Mouse (Mus musculus): ENCODE data around the gene Cd300ld4.
"Not testable (repeated sequence)": the region's sequence is repeated elsewhere in the genome, so short reads cannot be mapped to it uniquely, and the experiment has no call there.

Cd300ld4 gene

GRCm38 (mm10) chr11:115026912-115027311, at the start of gene Cd300ld4:
Gene Cd300ld4 (minus strand): TSS chr11:115027012.
- DNase-seq (ENCODE audit: low read depth in 2 of 2, low spot score in 2 of 2) = not testable (repeated sequence)

DNA sequence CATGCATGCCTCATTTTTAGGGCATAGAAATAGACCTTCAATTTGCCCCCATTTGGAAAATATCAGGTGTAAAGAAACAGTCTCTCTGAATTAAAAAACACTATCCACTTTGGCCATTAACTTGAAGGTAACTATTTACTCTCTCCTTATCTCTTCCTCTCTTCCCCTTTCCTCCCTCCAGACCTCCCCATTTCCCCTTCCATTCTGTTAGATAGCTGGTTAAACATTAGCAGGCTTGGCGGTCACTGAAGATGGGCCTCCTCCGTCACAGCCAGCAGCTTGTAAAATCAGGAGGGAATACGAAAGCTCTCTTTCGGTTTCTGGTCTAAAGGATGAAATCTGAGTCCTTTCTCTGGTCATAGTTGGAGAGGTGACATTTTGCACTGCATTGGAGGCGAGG, 49.0 kb upstream of the Cd300ld4 start:
- DNase-seq (ENCODE audit: low read depth in 2 of 2, low spot score in 2 of 2) = no peak

DNA sequence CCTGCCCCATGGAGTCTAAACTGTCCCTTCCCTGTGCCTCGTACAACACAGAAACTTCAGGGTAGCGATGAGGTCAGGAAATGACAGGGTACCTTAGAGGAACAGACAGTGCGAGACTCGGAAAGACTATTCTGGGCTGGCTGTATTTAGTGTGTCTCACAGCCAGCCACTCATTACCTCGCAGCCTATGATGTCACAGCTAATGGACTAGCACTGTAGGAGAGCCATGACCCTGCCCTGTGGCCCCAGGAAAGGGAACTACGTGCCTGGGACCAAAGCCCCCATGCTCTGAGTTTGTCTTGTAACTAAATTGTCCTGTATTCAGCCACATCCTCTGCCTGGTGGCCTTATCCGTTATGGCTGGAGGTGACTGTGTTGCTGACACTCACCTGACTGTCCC, 48.6 kb upstream of the Cd300ld4 start:
- no peak for DNase-seq (ENCODE audit: low read depth in 2 of 2, low spot score in 2 of 2)

- DNase-seq (ENCODE audit: low read depth in 2 of 2, low spot score in 2 of 2) = no peak
Measured at GRCm38 (mm10) chr11:115073002-115073401, 46.2 kb upstream of the Cd300ld4 start.

DNA sequence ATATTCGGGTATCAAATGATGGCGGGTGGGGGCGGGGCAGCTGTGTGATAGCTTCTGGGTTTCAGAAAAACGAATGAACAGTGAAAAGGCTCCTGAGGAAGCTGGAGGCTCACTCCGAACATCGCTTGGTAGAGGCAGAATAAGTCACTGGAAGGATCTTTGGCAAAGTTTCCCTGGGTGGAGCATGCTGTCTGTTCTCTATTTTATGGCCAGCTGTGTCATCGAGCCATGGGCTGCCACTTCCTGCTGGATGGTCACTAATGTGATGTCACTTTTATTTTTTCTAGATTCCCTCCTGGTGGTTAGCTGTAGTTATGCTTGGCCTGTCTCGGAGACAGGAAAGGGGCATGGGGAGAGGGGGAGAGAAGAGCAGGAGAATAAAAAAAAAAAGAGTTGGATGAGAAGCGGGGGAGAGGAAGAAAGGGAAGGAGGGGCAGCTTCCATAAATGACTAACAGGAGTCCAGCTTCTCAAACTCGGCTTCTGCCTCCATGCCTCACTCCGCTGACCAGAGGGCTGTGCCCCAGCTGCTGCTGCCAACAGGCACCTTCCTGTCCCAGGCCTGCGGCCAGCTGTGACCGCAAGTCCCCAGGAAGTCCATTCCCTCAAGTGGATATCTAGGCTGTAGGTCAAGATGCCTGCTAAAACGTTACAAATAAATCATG, 45.0 kb upstream of the Cd300ld4 start:
- DNase-seq (ENCODE audit: low read depth in 2 of 2, low spot score in 2 of 2) = no peak

DNA sequence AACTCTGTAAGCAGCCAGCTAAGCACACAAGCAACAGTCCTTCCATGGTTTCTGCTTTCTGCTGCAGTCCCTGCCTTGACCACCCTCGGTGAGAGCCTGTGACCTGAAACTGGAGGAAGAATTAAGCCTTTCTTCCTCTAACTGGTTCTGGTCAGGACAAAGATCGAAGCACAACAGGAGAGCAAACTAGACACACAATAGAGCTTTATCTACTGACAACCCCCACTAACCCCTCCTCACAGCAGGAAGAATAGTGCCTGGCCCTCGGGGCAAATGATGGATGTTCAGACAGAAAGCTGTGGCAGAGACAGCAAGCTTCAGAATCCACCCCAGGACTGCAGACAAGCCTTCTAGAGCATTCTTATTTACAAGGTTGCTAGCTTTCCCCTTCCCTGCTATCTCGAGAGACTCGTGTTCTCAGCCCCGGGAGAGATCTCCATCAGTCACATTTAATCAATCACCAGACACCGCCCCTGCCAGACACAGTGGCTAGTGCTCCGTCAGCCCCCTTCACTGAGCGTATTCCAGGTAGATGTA, 44.3 kb upstream of the Cd300ld4 start:
- no peak for DNase-seq (ENCODE audit: low read depth in 2 of 2, low spot score in 2 of 2)

- no peak for DNase-seq (ENCODE audit: low read depth in 2 of 2, low spot score in 2 of 2)
Measured at GRCm38 (mm10) chr11:115066768-115067167, 40.0 kb upstream of the Cd300ld4 start.

GRCm38 (mm10) chr11:115062077-115062476, 35.3 kb upstream of the Cd300ld4 start, which contains the start of gene Cd300e:
Gene Cd300e (minus strand): TSS chr11:115062177.
- no peak for DNase-seq (ENCODE audit: low read depth in 2 of 2, low spot score in 2 of 2)

- DNase-seq (ENCODE audit: low read depth in 2 of 2, low spot score in 2 of 2) = no peak
Measured at GRCm38 (mm10) chr11:115059797-115060196, 33.0 kb upstream of the Cd300ld4 start.

DNA sequence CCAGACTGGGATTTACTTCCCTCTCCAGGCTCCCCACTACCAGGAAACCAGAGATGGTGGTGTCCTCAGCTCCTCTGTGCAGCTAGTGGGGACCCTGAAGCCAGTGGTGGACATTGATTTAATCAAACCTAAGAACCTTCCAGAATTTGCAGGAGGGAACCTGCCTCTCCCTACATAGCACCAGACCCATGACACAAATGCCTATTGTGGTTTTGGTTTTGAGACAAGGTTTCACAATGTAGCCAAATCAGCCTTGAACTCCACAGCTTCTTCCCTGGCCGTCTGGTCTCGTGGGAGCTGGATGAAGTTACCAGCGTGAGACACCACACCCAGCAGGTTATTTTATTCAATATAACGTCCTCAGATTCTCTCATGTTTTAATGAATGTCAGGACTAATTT, 31.9 kb upstream of the Cd300ld4 start:
- DNase-seq (ENCODE audit: low read depth in 2 of 2, low spot score in 2 of 2) = no peak

- no peak for DNase-seq (ENCODE audit: low read depth in 2 of 2, low spot score in 2 of 2)
Measured at GRCm38 (mm10) chr11:115054537-115054936, 27.7 kb upstream of the Cd300ld4 start.

DNA sequence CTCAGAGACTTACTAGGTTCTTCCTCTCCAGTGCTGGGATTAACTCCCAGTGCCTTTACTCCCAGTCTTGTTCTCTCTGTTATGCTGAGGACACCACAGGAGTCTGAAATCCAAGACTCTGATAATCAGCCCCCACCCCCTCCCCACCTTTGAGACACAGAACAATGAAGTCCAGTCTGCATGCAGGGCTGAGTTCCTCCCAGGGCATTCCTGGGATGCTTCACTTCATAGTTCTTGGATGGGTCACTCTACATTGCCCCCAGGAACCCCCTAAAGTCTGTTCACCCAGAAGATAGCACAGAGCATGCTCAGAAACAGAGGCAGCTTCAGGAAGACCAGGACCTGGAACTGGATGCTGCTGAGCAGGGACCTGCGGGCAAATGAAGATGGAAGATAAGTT, 26.2 kb upstream of the Cd300ld4 start:
- DNase-seq (ENCODE audit: low read depth in 2 of 2, low spot score in 2 of 2) = no peak

DNA sequence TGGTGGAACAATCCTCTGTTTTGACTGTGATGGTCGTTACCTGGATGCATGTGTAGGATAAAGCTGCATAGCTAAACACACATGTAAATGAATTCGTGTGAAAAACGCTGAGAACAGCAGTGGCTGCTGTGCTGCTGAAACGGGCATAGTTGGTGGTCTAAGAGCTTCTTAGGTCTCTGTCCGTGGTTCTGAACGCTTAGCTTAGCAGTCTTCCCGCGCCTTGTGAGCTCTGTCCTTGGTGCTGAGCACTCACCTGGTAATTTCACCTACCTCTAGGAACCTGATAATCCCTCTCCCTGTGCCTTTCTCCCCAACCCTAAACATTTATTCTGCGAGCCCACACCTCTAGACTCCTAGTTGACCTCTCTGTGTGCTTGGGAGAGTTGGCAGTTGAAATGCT, 25.4 kb upstream of the Cd300ld4 start:
- DNase-seq (ENCODE audit: low read depth in 2 of 2, low spot score in 2 of 2) = no peak

GRCm38 (mm10) chr11:115049282-115049895, 22.6 kb upstream of the Cd300ld4 start:
- DNase-seq (ENCODE audit: low read depth in 2 of 2, low spot score in 2 of 2) = no peak

- DNase-seq (ENCODE audit: low read depth in 2 of 2, low spot score in 2 of 2) = no peak
Measured at GRCm38 (mm10) chr11:115048259-115048658, 21.4 kb upstream of the Cd300ld4 start, which contains the start of gene Cd300ld3. Gene Cd300ld3 (minus strand): TSS chr11:115048409.

GRCm38 (mm10) chr11:115037669-115038068, 10.9 kb upstream of the Cd300ld4 start, which contains the start of gene Cd300ld5:
Gene Cd300ld5 (minus strand): TSS chr11:115037769.
- DNase-seq (ENCODE audit: low read depth in 2 of 2, low spot score in 2 of 2) = not testable (repeated sequence)

- not testable (repeated sequence) for DNase-seq (ENCODE audit: low read depth in 2 of 2, low spot score in 2 of 2)
Measured at GRCm38 (mm10) chr11:115016093-115016492, 10.7 kb downstream of the Cd300ld4 start, which contains the start of gene Cd300ld2. Gene Cd300ld2 (minus strand): TSS chr11:115016193.

GRCm38 (mm10) chr11:115004070-115004469, 22.7 kb downstream of the Cd300ld4 start:
- DNase-seq (ENCODE audit: low read depth in 2 of 2, low spot score in 2 of 2) = no peak

- DNase-seq (ENCODE audit: low read depth in 2 of 2, low spot score in 2 of 2) = no peak
Measured at GRCm38 (mm10) chr11:115001474-115002040, 25.3 kb downstream of the Cd300ld4 start, which contains the start of gene Cd300c2. Gene Cd300c2 (minus strand): TSS chr11:115001880.

DNA sequence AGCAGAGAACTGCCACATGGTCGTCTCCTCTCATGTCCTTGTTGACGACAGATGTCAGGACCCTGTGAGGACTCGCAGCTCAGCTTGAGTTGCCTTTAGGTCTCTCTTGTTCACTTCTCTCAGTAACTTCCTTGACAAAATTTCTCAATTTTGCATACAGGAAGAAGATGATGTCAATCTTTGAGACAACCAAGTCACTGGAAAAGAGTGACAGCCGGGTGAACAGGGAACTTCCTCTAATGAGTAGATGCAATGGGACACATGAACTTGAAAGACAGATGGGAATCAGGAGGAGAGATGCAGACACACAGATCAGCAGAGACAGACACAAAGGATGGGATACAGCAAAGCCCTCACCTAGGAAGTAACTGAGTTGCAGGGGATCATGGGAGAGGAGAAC, 37.0 kb downstream of the Cd300ld4 start, which contains the start of gene Cd300ld:
Gene Cd300ld (minus strand): TSS at position 130 of the 400 bp plus-strand sequence.
- DNase-seq (ENCODE audit: low read depth in 2 of 2, low spot score in 2 of 2) = no peak

- no peak for DNase-seq (ENCODE audit: low read depth in 2 of 2, low spot score in 2 of 2)
Measured at GRCm38 (mm10) chr11:114981866-114982265, 44.9 kb downstream of the Cd300ld4 start.

- DNase-seq (ENCODE audit: low read depth in 2 of 2, low spot score in 2 of 2) = no peak
Measured at GRCm38 (mm10) chr11:114972726-114973125, 54.1 kb downstream of the Cd300ld4 start.
